Mouse (Mus musculus): ENCODE measurements at regions not wholly inside any gene's neighbourhood (a gene's known extent, or its start where the extent isn't known, plus 50 kb on each side); places are given as distances from the start of the nearest gene placed in this dataset.
A peak's percentile ranks its signal among the peaks of the same experiment; 100 is the strongest.

DNA sequence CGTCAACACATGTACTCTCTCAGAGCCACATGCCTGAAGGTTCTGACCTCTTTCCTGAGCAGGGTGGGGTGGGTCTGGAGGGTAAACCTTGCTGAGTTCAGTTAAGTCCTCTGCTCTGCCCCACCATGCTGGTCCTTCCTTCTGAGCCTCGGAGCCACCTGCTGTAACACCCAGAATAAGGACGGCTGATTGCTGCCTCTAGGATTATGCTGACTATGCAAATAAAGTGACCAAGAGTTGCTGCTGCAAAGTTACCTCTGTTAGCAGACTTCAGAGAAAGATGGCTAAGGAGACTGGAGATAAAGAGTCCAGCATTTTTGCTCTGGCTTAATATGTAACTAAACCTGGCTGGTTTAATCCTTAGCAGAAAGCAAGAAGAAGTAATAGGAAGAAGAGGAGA is 177.6 kb upstream of the Adgrl2 start:
- dilution Hi-C loops (cut with MboI; ENCODE audit: extremely low pct_ligation_motif_present, extremely low pct_unique_long_range_greater_than_20kb, low sequenced_read_pairs) (no loop called here), in situ Hi-C loops (cut with MboI; ENCODE audit: low pct_ligation_motif_present, low pct_unique_long_range_greater_than_20kb, low sequenced_read_pairs) (no loop called here)
- Histone ChIP-seq H3K27ac (ENCODE audit: insufficient read depth, low read depth) (no peak overlapping the region), H3K36me3 (replicated peaks in 1 of 2; ENCODE audit: control insufficient read depth in 1 of 2, insufficient read depth in 1 of 2, low read length in 1 of 2) (no peaks in the 10 kb centered on the region), H3K9me3 (replicated peaks; ENCODE audit: low read length) (no peaks in the 10 kb centered on the region), H3K4me1 (ENCODE audit: control insufficient read depth in 1 of 2, insufficient read depth in 2 of 2) (no peaks in the 10 kb centered on the region), H3K4me3 (replicated peaks in 1 of 3; ENCODE audit: low read depth in 2 of 3, low read length in 2 of 3, poor library complexity in 1 of 3) (no peak overlapping the region), H3K79me2 (replicated peaks; ENCODE audit: control insufficient read depth, extremely low read depth, insufficient read depth, poor library complexity, severe bottlenecking) (no peaks in the 10 kb centered on the region), H3K9ac (ENCODE audit: insufficient read depth, low read depth) (no peak overlapping the region), H3K27me3 (replicated peaks) (no peaks in the 10 kb centered on the region), H3K4me2 (ENCODE audit: insufficient read depth, low read depth, poor library complexity, severe bottlenecking) (no peak overlapping the region)
- TF ChIP-seq NRF1 (IDR thresholded peaks at IDR 0.05; ENCODE audit: low read depth, low read length) (no peak), MAFK (IDR thresholded peaks at IDR 0.05; ENCODE audit: insufficient replicate concordance, low read length) (peak; percentile 99)
- DNase-seq (ENCODE audit: extremely low read depth), result no peak

DNA sequence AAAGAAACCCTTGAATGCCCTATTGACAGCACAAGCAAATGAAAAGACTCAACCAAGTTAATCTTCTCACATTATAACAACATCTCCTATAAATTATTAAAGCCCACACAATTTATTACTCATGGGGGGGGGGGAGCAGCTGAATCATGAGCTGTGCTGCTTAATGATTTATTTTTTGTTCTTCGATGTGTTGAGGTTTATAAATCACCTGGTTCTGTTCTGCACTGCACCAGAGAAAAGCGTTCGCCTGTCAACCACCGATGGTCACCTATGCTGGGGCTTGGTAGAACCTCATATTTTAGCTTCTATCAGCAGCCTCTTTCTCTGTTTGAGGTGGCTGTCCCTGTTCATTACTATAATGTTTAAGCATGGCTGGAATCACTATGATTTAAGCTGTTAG is 174.4 kb upstream of the Adgrl2 start:
- in situ Hi-C loops (cut with MboI; ENCODE audit: low pct_ligation_motif_present, low pct_unique_long_range_greater_than_20kb, low sequenced_read_pairs), result no loop called here
- dilution Hi-C loops (cut with MboI; ENCODE audit: extremely low pct_ligation_motif_present, extremely low pct_unique_long_range_greater_than_20kb, low sequenced_read_pairs), result no loop called here

DNA sequence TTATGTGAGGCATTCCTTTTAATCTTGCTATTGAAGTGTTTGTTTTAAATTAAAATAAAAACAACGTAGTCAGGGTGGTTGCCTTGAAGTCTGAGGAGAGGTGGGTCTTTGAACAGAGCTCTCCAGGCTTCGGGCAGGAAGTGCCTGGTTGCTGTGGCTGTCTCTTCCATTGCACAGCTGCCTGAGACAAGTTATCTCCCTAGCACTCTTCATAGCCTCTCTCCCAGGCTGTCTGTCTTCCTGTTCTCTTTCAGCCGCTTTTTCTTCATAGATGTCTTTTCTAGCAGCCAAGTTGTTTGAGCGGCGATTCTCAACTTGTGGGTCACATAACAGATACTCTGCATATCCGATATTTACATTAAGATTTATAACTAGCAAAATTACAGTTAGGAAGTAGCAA is 173.2 kb upstream of the Adgrl2 start:
- in situ Hi-C loops (cut with MboI; ENCODE audit: low pct_ligation_motif_present, low pct_unique_long_range_greater_than_20kb, low sequenced_read_pairs) (no loop called here), dilution Hi-C loops (cut with MboI; ENCODE audit: extremely low pct_ligation_motif_present, extremely low pct_unique_long_range_greater_than_20kb, low sequenced_read_pairs) (no loop called here)
- no peak for TF ChIP-seq CHD2 (IDR thresholded peaks at IDR 0.05; ENCODE audit: low read length)
- TF ChIP-seq CHD1 (IDR thresholded peaks at IDR 0.05; ENCODE audit: low read depth, low read length), result no peak
- TF ChIP-seq NELFE (IDR thresholded peaks at IDR 0.05; ENCODE audit: low read depth, low read length), result no peak
- TF ChIP-seq E2F4 (IDR thresholded peaks at IDR 0.05; ENCODE audit: insufficient replicate concordance, low read depth, low read length), result no peak
- TF ChIP-seq MXI1 (IDR thresholded peaks at IDR 0.05; ENCODE audit: low read depth, low read length), result no peak
- no peak for TF ChIP-seq ZNF384 (IDR thresholded peaks at IDR 0.05; ENCODE audit: low read depth, low read length)
- TF ChIP-seq SMC3 (IDR thresholded peaks at IDR 0.05; ENCODE audit: low read depth, low read length), result no peak
- TF ChIP-seq ZKSCAN1 (IDR thresholded peaks at IDR 0.05; ENCODE audit: borderline replicate concordance, low read depth, low read length), result no peak
- TF ChIP-seq MYC (IDR thresholded peaks at IDR 0.05; ENCODE audit: low read depth, low read length), result no peak
- TF ChIP-seq ETS1 (conservative IDR thresholded peaks at IDR 0.05; ENCODE audit: low read depth, low read length), result no peak
- no peak for TF ChIP-seq TBP (conservative IDR thresholded peaks at IDR 0.05; ENCODE audit: low read depth, low read length)
- TF ChIP-seq USF2 (conservative IDR thresholded peaks at IDR 0.05; ENCODE audit: low read depth, low read length), result no peak
- Histone ChIP-seq H3K79me2 (replicated peaks; ENCODE audit: control insufficient read depth, extremely low read depth, insufficient read depth, poor library complexity, severe bottlenecking) (no peaks in the 10 kb centered on the region), H3K4me2 (ENCODE audit: insufficient read depth, low read depth, poor library complexity, severe bottlenecking) (no peak overlapping the region), H3K36me3 (replicated peaks in 1 of 2; ENCODE audit: control insufficient read depth in 1 of 2, insufficient read depth in 1 of 2, low read length in 1 of 2) (no peaks in the 10 kb centered on the region), H3K9me3 (replicated peaks; ENCODE audit: low read length) (no peaks in the 10 kb centered on the region), H3K4me1 (ENCODE audit: control insufficient read depth in 1 of 2, insufficient read depth in 2 of 2) (peaks cover 0 to 4% of the 10 kb centered on the region in 2 experiments; a peak in 1 of 4 replicates), H3K9ac (ENCODE audit: insufficient read depth, low read depth) (no peak overlapping the region), H3K27me3 (replicated peaks) (no peaks in the 10 kb centered on the region), H3K27ac (ENCODE audit: insufficient read depth, low read depth) (no peak overlapping the region), H3K4me3 (replicated peaks in 1 of 3; ENCODE audit: low read depth in 2 of 3, low read length in 2 of 3, poor library complexity in 1 of 3) (no peak overlapping the region)
- no peak for DNase-seq (ENCODE audit: extremely low read depth)

More for the DNA sequence above, 174.4 kb upstream of the Adgrl2 start:
- no peaks in the 10 kb centered on the region for H3K27me3 ChIP-seq (replicated peaks)
- H3K9me3 ChIP-seq (replicated peaks; ENCODE audit: low read length), result no peaks in the 10 kb centered on the region
- TF ChIP-seq UBTF (IDR thresholded peaks at IDR 0.05; ENCODE audit: low read depth, low read length) (no peak), IRF4 (IDR thresholded peaks at IDR 0.05; ENCODE audit: low read depth, low read length) (no peak), USF1 (IDR thresholded peaks at IDR 0.05; ENCODE audit: low read depth, low read length) (no peak), BHLHE40 (IDR thresholded peaks at IDR 0.05; ENCODE audit: low read depth, low read length) (no peak), MEF2A (IDR thresholded peaks at IDR 0.05; ENCODE audit: borderline replicate concordance, low read depth, low read length) (no peak), MAZ (IDR thresholded peaks at IDR 0.05; ENCODE audit: low read depth, low read length) (no peak), KAT2A (IDR thresholded peaks at IDR 0.05; ENCODE audit: insufficient replicate concordance, low read length) (no peak), POLR2AphosphoS2 (IDR thresholded peaks at IDR 0.05; ENCODE audit: low read depth, low read length) (no peak)
- no peaks in the 10 kb centered on the region for H3K4me1 ChIP-seq (ENCODE audit: control insufficient read depth in 1 of 2, insufficient read depth in 2 of 2)
- H3K79me2 ChIP-seq (replicated peaks; ENCODE audit: control insufficient read depth, extremely low read depth, insufficient read depth, poor library complexity, severe bottlenecking), result no peaks in the 10 kb centered on the region
- no peak overlapping the region for H3K4me3 ChIP-seq (replicated peaks in 1 of 3; ENCODE audit: low read depth in 2 of 3, low read length in 2 of 3, poor library complexity in 1 of 3)
- H3K4me2 ChIP-seq (ENCODE audit: insufficient read depth, low read depth, poor library complexity, severe bottlenecking), result no peak overlapping the region
- no peaks in the 10 kb centered on the region for H3K36me3 ChIP-seq (replicated peaks in 1 of 2; ENCODE audit: control insufficient read depth in 1 of 2, insufficient read depth in 1 of 2, low read length in 1 of 2)
- H3K9ac ChIP-seq (ENCODE audit: insufficient read depth, low read depth), result no peak overlapping the region
- DNase-seq (ENCODE audit: extremely low read depth), result no peak
- no peak overlapping the region for H3K27ac ChIP-seq (ENCODE audit: insufficient read depth, low read depth)
